Mouse (Mus musculus): Measurements from ENCODE around the gene Cct2.

DNA sequence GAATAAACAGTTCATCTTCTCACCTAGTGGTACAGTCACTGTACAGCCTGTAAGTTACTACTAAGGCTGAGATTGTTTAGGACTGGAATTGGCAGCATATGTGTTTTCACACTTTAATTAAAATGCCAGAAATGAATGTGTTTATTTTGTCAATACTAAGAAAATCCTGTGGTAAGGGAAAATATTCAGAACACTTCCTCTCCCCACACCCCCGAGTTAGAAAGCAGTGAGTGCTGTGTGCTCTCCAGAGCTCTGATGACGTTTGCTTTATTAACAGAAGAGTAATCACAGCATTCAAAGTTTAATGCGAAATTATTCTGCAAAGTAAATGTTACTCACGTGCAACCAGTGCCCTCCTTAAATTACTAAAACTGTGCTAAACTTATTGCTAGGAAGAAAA, 26.0 kb upstream of the Cct2 start:
- TF ChIP-seq POLR2A (IDR thresholded peaks at IDR 0.05; ENCODE audit: low read depth, low read length) (no peak), CTCF (IDR thresholded peaks at IDR 0.05; ENCODE audit: extremely low read depth, insufficient read length, insufficient replicate concordance, low read depth, low read length) (no peak)
